Mouse (Mus musculus) c-Kit-positive CD71-positive TER-119-negative erythroid progenitor cells, embryonic 14.5 days (primary cell): Measurements from ENCODE around the gene Tmem143.
"Not testable (repeated sequence)": the region's sequence is repeated elsewhere in the genome, so short reads cannot be mapped to it uniquely, and the experiment has no call there.

Experiments
- DNase-seq: peaks from one replicate; pipeline ENCODE4 v3.0.0-alpha.2; 2013; ENCODE audit warnings: low read depth

Tmem143 gene

GRCm38 (mm10) chr7:45922928-45923761 lies 26.4 kb downstream of the Tmem143 start:
- peak; percentile 93 for DNase-seq

GRCm38 (mm10) chr7:45923762-45924428 lies 27.2 kb downstream of the Tmem143 start, which contains the start of gene Ccdc114:
Gene Ccdc114 (plus strand): TSS chr7:45924072.
- DNase-seq, result peak; percentile 45

- DNase-seq, result no peak
Measured at GRCm38 (mm10) chr7:45924429-45924816, 27.7 kb downstream of the Tmem143 start.

GRCm38 (mm10) chr7:45928626-45929295 lies 32.0 kb downstream of the Tmem143 start:
- no peak for DNase-seq

GRCm38 (mm10) chr7:45929688-45930087 lies 32.9 kb downstream of the Tmem143 start:
- no peak for DNase-seq

DNA sequence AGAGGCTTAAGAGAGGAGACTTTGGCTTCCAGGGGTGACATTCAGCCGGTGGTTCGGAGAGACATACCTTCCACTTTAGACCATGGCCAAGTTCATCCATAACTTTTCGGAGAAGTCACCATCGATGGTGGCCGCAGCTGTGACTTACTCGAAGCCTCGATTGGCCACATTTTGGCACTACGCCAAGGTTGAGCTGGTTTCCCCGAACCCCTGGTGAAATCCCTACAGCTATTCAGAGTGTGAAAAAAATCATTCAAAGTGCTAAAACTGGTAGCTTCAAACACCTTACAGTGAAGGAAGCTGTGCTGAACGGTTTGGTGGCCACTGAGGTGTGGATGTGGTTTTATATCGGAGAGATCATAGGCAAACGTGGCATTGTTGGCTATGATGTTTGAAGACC lies 37.0 kb downstream of the Tmem143 start:
- DNase-seq, result not testable (repeated sequence)

GRCm38 (mm10) chr7:45935114-45935513 lies 38.4 kb downstream of the Tmem143 start:
- DNase-seq, result peak; percentile 50

- no peak for DNase-seq
Measured at GRCm38 (mm10) chr7:45939836-45940235, 43.1 kb downstream of the Tmem143 start.

GRCm38 (mm10) chr7:45941986-45942385 lies 45.2 kb downstream of the Tmem143 start:
- no peak for DNase-seq

DNA sequence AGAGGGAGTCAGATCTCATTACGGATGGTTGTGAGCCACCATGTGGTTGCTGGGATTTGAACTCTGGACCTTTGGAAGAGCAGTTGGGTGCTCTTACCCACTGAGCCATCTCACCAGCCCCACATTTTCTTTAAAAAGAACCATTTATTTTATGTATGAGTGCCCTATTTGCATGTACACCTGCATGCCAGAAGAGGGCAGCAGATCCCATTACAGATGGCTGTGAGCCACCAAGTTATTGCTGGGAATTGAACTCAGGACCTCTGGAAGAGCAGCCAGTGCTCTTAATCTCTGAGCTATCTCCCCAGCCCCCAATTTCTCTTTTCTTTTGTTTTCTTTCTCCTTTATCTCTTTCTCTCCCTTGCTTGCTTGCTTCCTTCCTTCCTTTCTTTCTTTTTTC lies 46.5 kb downstream of the Tmem143 start:
- DNase-seq, result not testable (repeated sequence)

DNA sequence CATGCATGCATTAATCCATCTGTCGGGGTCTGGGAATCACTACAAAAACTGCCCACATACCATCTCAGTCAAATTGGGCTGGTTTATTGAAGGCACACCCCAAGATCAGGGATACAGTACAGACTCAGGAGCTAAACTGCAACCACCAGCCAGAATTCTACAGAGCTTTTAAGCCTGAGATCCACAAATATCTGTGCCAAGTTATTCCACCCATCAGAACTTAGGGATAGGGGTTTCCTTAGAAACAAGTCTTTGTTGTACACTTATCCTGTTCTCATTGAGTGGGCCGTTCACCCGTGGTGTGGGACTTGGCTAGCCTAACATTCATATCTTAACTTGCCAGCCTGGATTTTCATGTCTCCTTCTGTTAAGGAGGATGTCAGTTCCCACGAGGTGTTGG lies 52.3 kb downstream of the Tmem143 start:
- no peak for DNase-seq

- no peak for DNase-seq
Measured at GRCm38 (mm10) chr7:45956611-45957010, 59.9 kb downstream of the Tmem143 start.
